Mouse (Mus musculus) olfactory bulb, adult 2 months (tissue): ENCODE results near the gene Wdr73. TPM values are rescaled to one million over a fixed set of nuclear protein-coding genes. Genes with fewer than 3 reads are reported as not detected.

ENCODE experiments used
- H3K27ac ChIP-seq: fragments of 200-500 bp; 2 replicates; pipeline ENCODE4 v1.5.1; 2012; ENCODE audit warnings: low read depth, low read length; ENCODE audit not compliant: insufficient read depth
- H3K4me1 ChIP-seq: fragments of 200-500 bp; 2 replicates; pipeline ENCODE4 v1.6.1; 2012; ENCODE audit warnings: low read length; ENCODE audit not compliant: control insufficient read depth, insufficient read depth
- H3K4me3 ChIP-seq: fragments of 200-500 bp; 2 replicates; pipeline ENCODE4 v1.5.1; 2012; ENCODE audit warnings: mild to moderate bottlenecking, low read depth, low read length, moderate library complexity; ENCODE audit not compliant: insufficient read depth
- CTCF ChIP-seq: fragments of 200-500 bp; IDR thresholded peaks from 2 replicates; pipeline ENCODE4 v1.5.1; 2012; ENCODE audit warnings: low read depth, mild to moderate bottlenecking, low read length, moderate library complexity; ENCODE audit not compliant: insufficient read depth
- POLR2A ChIP-seq: fragments of 200-500 bp; IDR thresholded peaks from 2 replicates; pipeline ENCODE4 v1.6.1; 2012; ENCODE audit warnings: mild to moderate bottlenecking, low read depth, low read length, moderate library complexity; ENCODE audit not compliant: insufficient read depth
- WGBS: fragments of 180-500 bp; shearing (Covaris S2); methylation state at CpG from one replicate; pipeline ENCODE4 v1.1.7; 2018; 5-methylcytosine and 5-hydroxymethylcytosine counted together
- polyA plus RNA-seq: library from polyadenylated mRNA; stranded (reverse); fragments of >200 nt; gene quantifications from 2 replicates; pipeline ENCODE4 v1.2.4, GENCODE M21; 2012; ENCODE audit warnings: low replicate concordance; ENCODE audit not compliant: missing spikeins, insufficient read depth, insufficient read length

The Wdr73 gene
- polyA plus RNA-seq, 1 experiment, result not detected

- no peak overlapping the region for H3K27ac ChIP-seq
- peak overlapping the region; percentile 27 for H3K4me3 ChIP-seq
- WGBS, result 19% methylated on average over 14 of the region's 14 CpGs
- peaks cover 5% of the 10 kb centered on the region for H3K4me1 ChIP-seq
- no peak for TF ChIP-seq POLR2A
- TF ChIP-seq CTCF, result peak; percentile 53
These were observed 18.1 kb downstream of the Wdr73 start for GRCm38 (mm10) chr7:80882830-80883505.

- no peaks in the 10 kb centered on the region for H3K4me1 ChIP-seq
- H3K27ac ChIP-seq, result no peak overlapping the region
- TF ChIP-seq CTCF, result no peak
- TF ChIP-seq POLR2A, result no peak
- no peak overlapping the region for H3K4me3 ChIP-seq
- WGBS, result 74% methylated on average over 37 of the region's 37 CpGs
These were observed 25.3 kb downstream of the Wdr73 start for GRCm38 (mm10) chr7:80875727-80876126.

- Histone ChIP-seq H3K4me1 (no peaks in the 10 kb centered on the region), H3K27ac (no peak overlapping the region), H3K4me3 (no peak overlapping the region)
- WGBS, result 86% methylated on average over 2 of the region's 2 CpGs
- TF ChIP-seq CTCF, result no peak
These were observed 27.4 kb downstream of the Wdr73 start for GRCm38 (mm10) chr7:80873631-80874030.

GRCm38 (mm10) chr7:80873038-80873437, 28.0 kb downstream of the Wdr73 start:
- Histone ChIP-seq H3K27ac (no peak overlapping the region), H3K4me3 (no peak overlapping the region), H3K4me1 (no peaks in the 10 kb centered on the region)
- 53% methylated on average over 5 of the region's 5 CpGs for WGBS
- TF ChIP-seq CTCF, result no peak
- no peak for TF ChIP-seq POLR2A

- H3K27ac ChIP-seq, result no peak overlapping the region
- H3K4me1 ChIP-seq, result peaks cover 11% of the 10 kb centered on the region
- no peak overlapping the region for H3K4me3 ChIP-seq
- 97% methylated on average over 2 of the region's 2 CpGs for WGBS
- no peak for TF ChIP-seq CTCF
- no peak for TF ChIP-seq POLR2A
These were observed 32.4 kb downstream of the Wdr73 start for GRCm38 (mm10) chr7:80868686-80869085.

- Histone ChIP-seq H3K4me1 (peaks cover 24% of the 10 kb centered on the region), H3K27ac (no peak overlapping the region), H3K4me3 (no peak overlapping the region)
- TF ChIP-seq POLR2A, result no peak
- TF ChIP-seq CTCF, result no peak
- 83% methylated on average over 7 of the region's 7 CpGs for WGBS
These were observed 34.4 kb downstream of the Wdr73 start for GRCm38 (mm10) chr7:80866514-80867147.

- no peak overlapping the region for H3K4me3 ChIP-seq
- H3K27ac ChIP-seq, result no peak overlapping the region
- peaks cover 24% of the 10 kb centered on the region for H3K4me1 ChIP-seq
- no peak for TF ChIP-seq POLR2A
- TF ChIP-seq CTCF, result no peak
- 94% methylated on average over 7 of the region's 7 CpGs for WGBS
These were observed 35.5 kb downstream of the Wdr73 start for GRCm38 (mm10) chr7:80865521-80865920.

GRCm38 (mm10) chr7:80864831-80865230, 36.2 kb downstream of the Wdr73 start:
- peaks cover 24% of the 10 kb centered on the region for H3K4me1 ChIP-seq
- 69% methylated on average over 8 of the region's 8 CpGs for WGBS
- H3K27ac ChIP-seq, result no peak overlapping the region
- no peak overlapping the region for H3K4me3 ChIP-seq
- TF ChIP-seq POLR2A (no peak), CTCF (no peak)

- Histone ChIP-seq H3K27ac (0 out of 2 replicates have a peak overlapping the region, but pooled peaks have one; percentile 3), H3K4me3 (no peak overlapping the region)
- 28% methylated on average over 1 of the region's 1 CpGs for WGBS
These were observed 36.9 kb downstream of the Wdr73 start for GRCm38 (mm10) chr7:80864151-80864550.

More at GRCm38 (mm10) chr7:80864151-80864550, 36.9 kb downstream of the Wdr73 start:
- H3K4me1 ChIP-seq, result peaks cover 24% of the 10 kb centered on the region
- TF ChIP-seq POLR2A, result no peak
- no peak for TF ChIP-seq CTCF
